Mouse (Mus musculus): ENCODE results near the gene Rpl36al. TPM values are rescaled to one million over a fixed set of nuclear protein-coding genes. Genes with fewer than 3 reads are reported as not detected.

Gene Rpl36al
- polyA plus RNA-seq, 2 experiments = 600 to 646 TPM

DNA sequence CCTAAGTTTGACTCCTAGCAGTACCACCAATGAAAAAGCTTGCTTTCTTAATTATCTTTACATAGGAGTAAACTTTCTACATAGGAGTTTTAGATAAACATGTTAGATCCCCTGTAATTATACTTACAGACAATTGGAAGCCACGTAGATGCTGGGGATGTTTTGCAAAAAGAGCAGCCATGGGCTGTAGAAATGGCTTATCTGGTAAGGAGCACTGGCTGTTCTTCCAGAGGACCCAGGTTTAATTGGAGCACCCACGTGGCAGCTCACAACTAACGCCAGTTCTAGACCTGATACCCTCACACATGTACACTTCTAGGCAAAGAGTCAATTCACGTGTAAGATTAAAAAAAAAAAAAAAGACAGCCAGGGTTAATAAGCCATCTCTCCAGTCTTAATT is 2.1 kb downstream of the Rpl36al start:
- Histone ChIP-seq H3K9ac (ENCODE audit: low read depth, low read length, severe bottlenecking) (no peak overlapping the region), H3K4me1 (ENCODE audit: control insufficient read depth, insufficient read depth, low read length) (peaks cover 11% of the 10 kb centered on the region), H3K9me3 (ENCODE audit: control insufficient read depth, low read length) (no peaks in the 10 kb centered on the region), H3K27me3 (ENCODE audit: control insufficient read depth, insufficient read depth, low read length) (no peaks in the 10 kb centered on the region), H3K36me3 (ENCODE audit: control insufficient read depth, insufficient read depth, low read length) (peaks cover 22% of the 10 kb centered on the region), H3K4me3 (replicated peaks; ENCODE audit: low read length) (no peak overlapping the region), H3K4me2 (replicated peaks; ENCODE audit: low read depth, low read length, severe bottlenecking) (no peak overlapping the region), H3K27ac (replicated peaks; ENCODE audit: low read depth, low read length) (no peak overlapping the region)
- 90% methylated on average over 4 of the region's 4 CpGs for WGBS
- DNase-seq (ENCODE audit: low spot score) (no peak), ATAC-seq (ENCODE audit: low FRiP score, low read depth) (no peak)
- TF ChIP-seq POLR2A (IDR thresholded peaks at IDR 0.05; ENCODE audit: borderline replicate concordance, extremely low read depth, insufficient read depth, insufficient read length) = no peak

GRCm38 (mm10) chr12:69179371-69179770 is 4.5 kb downstream of the Rpl36al start:
- H3K27me3 ChIP-seq (ENCODE audit: control insufficient read depth, insufficient read depth, low read length) = no peaks in the 10 kb centered on the region
- H3K4me2 ChIP-seq (replicated peaks; ENCODE audit: low read depth, low read length, severe bottlenecking) = no peak overlapping the region
- no peak for TF ChIP-seq POLR2A (IDR thresholded peaks at IDR 0.05; ENCODE audit: borderline replicate concordance, extremely low read depth, insufficient read depth, insufficient read length)
- DNase-seq (ENCODE audit: low spot score) = no peak
- 68% methylated on average over 12 of the region's 12 CpGs for WGBS
- H3K4me1 ChIP-seq (ENCODE audit: control insufficient read depth, insufficient read depth, low read length) = peaks cover 2% of the 10 kb centered on the region; the same call in 1 of the 2 replicates
- no peak overlapping the region for H3K4me3 ChIP-seq (replicated peaks; ENCODE audit: low read length)
- H3K36me3 ChIP-seq (ENCODE audit: control insufficient read depth, insufficient read depth, low read length) = peaks cover 16% of the 10 kb centered on the region
- H3K9ac ChIP-seq (ENCODE audit: low read depth, low read length, severe bottlenecking) = no peak overlapping the region
- no peak overlapping the region for H3K27ac ChIP-seq (replicated peaks; ENCODE audit: low read depth, low read length)
- H3K9me3 ChIP-seq (ENCODE audit: control insufficient read depth, low read length) = no peaks in the 10 kb centered on the region
- no peak for ATAC-seq (ENCODE audit: low FRiP score, low read depth)

- Histone ChIP-seq H3K27me3 (ENCODE audit: control insufficient read depth, insufficient read depth, low read length) (no peaks in the 10 kb centered on the region), H3K4me3 (replicated peaks; ENCODE audit: low read length) (no peak overlapping the region), H3K4me2 (replicated peaks; ENCODE audit: low read depth, low read length, severe bottlenecking) (no peak overlapping the region), H3K9ac (ENCODE audit: low read depth, low read length, severe bottlenecking) (no peak overlapping the region), H3K9me3 (ENCODE audit: control insufficient read depth, low read length) (no peaks in the 10 kb centered on the region), H3K27ac (replicated peaks; ENCODE audit: low read depth, low read length) (no peak overlapping the region), H3K36me3 (ENCODE audit: control insufficient read depth, insufficient read depth, low read length) (peaks cover 15% of the 10 kb centered on the region), H3K4me1 (ENCODE audit: control insufficient read depth, insufficient read depth, low read length) (no peaks in the 10 kb centered on the region)
- no peak for DNase-seq (ENCODE audit: low spot score)
- TF ChIP-seq POLR2A (IDR thresholded peaks at IDR 0.05; ENCODE audit: borderline replicate concordance, extremely low read depth, insufficient read depth, insufficient read length) = no peak
- ATAC-seq (ENCODE audit: low FRiP score, low read depth) = no peak
- 73% methylated on average over 3 of the region's 3 CpGs for WGBS
Observed at GRCm38 (mm10) chr12:69177526-69177925, 6.4 kb downstream of the Rpl36al start.

DNA sequence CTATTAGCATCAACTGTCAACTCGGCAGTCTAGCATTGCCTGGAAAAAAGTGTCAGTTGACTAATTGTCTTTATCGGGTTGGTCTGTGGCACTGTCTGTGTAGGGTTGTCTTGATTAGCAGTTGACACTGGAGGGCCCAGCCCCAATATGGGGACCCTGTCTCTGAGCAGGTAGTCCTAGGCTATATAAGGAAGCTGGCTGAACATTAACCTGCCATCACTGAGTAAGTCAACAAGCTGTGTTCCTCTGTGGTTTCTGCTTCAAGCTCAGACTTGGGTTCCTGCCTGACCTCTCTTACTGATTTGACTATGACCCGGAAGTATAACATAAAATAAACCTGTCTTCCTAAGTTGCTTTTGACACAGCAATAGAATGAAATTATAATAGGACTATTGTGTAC is 7.9 kb downstream of the Rpl36al start:
- H3K9me3 ChIP-seq (ENCODE audit: control insufficient read depth, low read length) = no peaks in the 10 kb centered on the region
- H3K4me1 ChIP-seq (ENCODE audit: control insufficient read depth, insufficient read depth, low read length) = no peaks in the 10 kb centered on the region
- DNase-seq (ENCODE audit: low spot score) = no peak
- TF ChIP-seq POLR2A (IDR thresholded peaks at IDR 0.05; ENCODE audit: borderline replicate concordance, extremely low read depth, insufficient read depth, insufficient read length) = no peak
- peaks cover 4% of the 10 kb centered on the region for H3K36me3 ChIP-seq (ENCODE audit: control insufficient read depth, insufficient read depth, low read length)
- no peak overlapping the region for H3K4me2 ChIP-seq (replicated peaks; ENCODE audit: low read depth, low read length, severe bottlenecking)
- H3K9ac ChIP-seq (ENCODE audit: low read depth, low read length, severe bottlenecking) = no peak overlapping the region
- ATAC-seq (ENCODE audit: low FRiP score, low read depth) = no peak
- WGBS = 97% methylated on average over 3 of the region's 3 CpGs
- H3K27ac ChIP-seq (replicated peaks; ENCODE audit: low read depth, low read length) = no peak overlapping the region
- H3K27me3 ChIP-seq (ENCODE audit: control insufficient read depth, insufficient read depth, low read length) = no peaks in the 10 kb centered on the region
- no peak overlapping the region for H3K4me3 ChIP-seq (replicated peaks; ENCODE audit: low read length)

DNA sequence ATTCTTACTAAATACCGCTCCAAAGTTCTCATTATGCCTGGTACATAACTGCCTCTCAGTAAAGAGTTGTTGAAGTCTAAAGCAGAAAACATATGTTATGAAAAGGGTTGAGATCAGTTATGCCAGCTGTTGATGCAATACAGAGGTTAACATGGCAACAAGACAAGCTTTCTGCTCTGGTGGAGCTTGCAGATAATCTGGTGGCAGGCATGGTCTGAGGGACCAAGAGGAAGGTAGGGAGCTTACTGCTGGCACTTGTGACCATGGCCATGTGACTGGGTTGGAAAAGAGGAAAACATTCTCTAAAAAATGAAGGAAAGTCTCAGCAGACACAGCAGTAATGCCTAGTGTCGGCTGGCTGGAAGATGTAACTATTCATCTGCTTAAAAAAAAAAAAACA is 12.6 kb downstream of the Rpl36al start:
- no peak for TF ChIP-seq POLR2A (IDR thresholded peaks at IDR 0.05; ENCODE audit: borderline replicate concordance, extremely low read depth, insufficient read depth, insufficient read length)
- no peak overlapping the region for H3K4me3 ChIP-seq (replicated peaks; ENCODE audit: low read length)
- no peaks in the 10 kb centered on the region for H3K27me3 ChIP-seq (ENCODE audit: control insufficient read depth, insufficient read depth, low read length)
- H3K36me3 ChIP-seq (ENCODE audit: control insufficient read depth, insufficient read depth, low read length) = peaks cover 3% of the 10 kb centered on the region
- ATAC-seq (ENCODE audit: low FRiP score, low read depth) = no peak
- DNase-seq (ENCODE audit: low spot score) = no peak
- H3K27ac ChIP-seq (replicated peaks; ENCODE audit: low read depth, low read length) = no peak overlapping the region
- 0 out of 2 replicates have a peak, but pooled peaks cover 3% of the 10 kb centered on the region for H3K4me1 ChIP-seq (ENCODE audit: control insufficient read depth, insufficient read depth, low read length)
- H3K9ac ChIP-seq (ENCODE audit: low read depth, low read length, severe bottlenecking) = no peak overlapping the region
- no peaks in the 10 kb centered on the region for H3K9me3 ChIP-seq (ENCODE audit: control insufficient read depth, low read length)
- H3K4me2 ChIP-seq (replicated peaks; ENCODE audit: low read depth, low read length, severe bottlenecking) = no peak overlapping the region
- 100% methylated on average over 2 of the region's 2 CpGs for WGBS
